Comparison of ENCODE assay signal across 23 mouse cellular contexts in genomic region chr1:144186655-144187396, GRCm38 (mm10). TPM values are rescaled to one million over a fixed set of nuclear protein-coding genes. Genes with fewer than 3 reads are reported as not detected.
A peak's percentile ranks its signal among the peaks of the same experiment; 100 is the strongest.
DNase-seq lines count a peak whose midpoint lies in the region; ATAC-seq and TF ChIP-seq lines count a peak whose summit lies in the region.
"Had no signal": no experiment of that assay in that cellular context is flagged by ENCODE, and none has a peak within 500 bp of the region (broad histone marks: within the 10 kb centered on the region; RNA-seq: fewer than 3 reads in every experiment).

No protein-coding gene starts in this region.

- ATAC-seq in granulocyte monocyte progenitor cell, adult 5-6 weeks (replicated peaks; ENCODE audit: poor library complexity, severe bottlenecking): peak; percentile 30
- ATAC-seq: CD4-positive, CD25-positive, alpha-beta regulatory T cell, adult 4 months; forebrain, embryonic 14.5 days; forebrain, embryonic 16.5 days had no signal

- H3K4me2 ChIP-seq in CH12.LX (ENCODE audit: insufficient read depth, low read depth, poor library complexity, severe bottlenecking): peak overlapping the region; percentile 92
- H3K4me2 ChIP-seq: embryonic facial prominence, embryonic 13.5 days; forebrain, embryonic 12.5 days had no signal

- no peaks in the 10 kb centered on the region for H3K36me3 ChIP-seq in CH12.LX (replicated peaks in 1 of 2; ENCODE audit: control insufficient read depth in 1 of 2, insufficient read depth in 1 of 2, low read length in 1 of 2)
- H3K36me3 ChIP-seq: embryonic facial prominence, embryonic 13.5 days; forebrain, embryonic 10.5 days; forebrain, embryonic 12.5 days had no signal

- TF ChIP-seq POLR2A in CH12.LX (IDR thresholded peaks at IDR 0.05; ENCODE audit: low read depth, low read length): no peak

- peak overlapping the region; percentile 20; the same call in 1 of the 2 replicates for H3K27ac ChIP-seq in layer of hippocampus, adult 2 months
- peak overlapping the region; percentile 52 for H3K27ac ChIP-seq in CH12.LX (ENCODE audit: insufficient read depth, low read depth)
- H3K27ac ChIP-seq: embryonic facial prominence, embryonic 13.5 days; forebrain, embryonic 10.5 days; forebrain, embryonic 12.5 days had no signal

- TF ChIP-seq CTCF in layer of hippocampus, adult 2 months (conservative IDR thresholded peaks at IDR 0.05): no peak
- TF ChIP-seq CTCF in CH12.LX (conservative IDR thresholded peaks at IDR 0.05 in 1 of 2, IDR thresholded peaks at IDR 0.05 in 1 of 2; ENCODE audit: low read depth in 2 of 2, low read length in 2 of 2): no peak

- no peak overlapping the region; the same call in 1 of the 2 replicates for H3K4me3 ChIP-seq in layer of hippocampus, adult 2 months
- no peak overlapping the region for H3K4me3 ChIP-seq in CH12.LX (replicated peaks in 1 of 3; ENCODE audit: low read depth in 2 of 3, low read length in 2 of 3, poor library complexity in 1 of 3)
- H3K4me3 ChIP-seq: embryonic facial prominence, embryonic 13.5 days; forebrain, embryonic 10.5 days; forebrain, embryonic 12.5 days had no signal

- TF ChIP-seq RAD21 in CH12.LX (IDR thresholded peaks at IDR 0.05; ENCODE audit: low read depth, low read length): no peak

- no peak overlapping the region; the same call in 1 of the 2 replicates for H3K9ac ChIP-seq in CH12.LX (ENCODE audit: insufficient read depth, low read depth)
- H3K9ac ChIP-seq: embryonic facial prominence, embryonic 13.5 days; forebrain, embryonic 12.5 days had no signal

- DNase-seq in layer of hippocampus, adult 2 months (ENCODE audit: low spot score in 2 of 2): no peak
- no peak for DNase-seq in layer of hippocampus, adult 9-11 months
- DNase-seq in CH12.LX (ENCODE audit: extremely low read depth): no peak
- no peak for DNase-seq in thymus, adult 18-20 months
- no peak for DNase-seq in adrenal gland, postnatal 36 days
- DNase-seq in cerebellum, adult 11-12 months: no peak
- DNase-seq: adrenal gland, adult 2 months; adrenal gland, postnatal 10 days; adrenal gland, postnatal 25 days; B cell, adult 2 months; cerebellum, adult 11 months; cerebellum, adult 2 months; cerebellum, adult 9-10 months; cerebellum, postnatal 10 days; cerebellum, postnatal 25 days had no signal

- peaks cover 7 to 77% of the 10 kb centered on the region in 2 experiments for H3K4me1 ChIP-seq in CH12.LX (ENCODE audit: control insufficient read depth in 1 of 2, insufficient read depth in 2 of 2)
- H3K4me1 ChIP-seq: forebrain, embryonic 12.5 days had no signal

- no peaks in the 10 kb centered on the region for H3K9me3 ChIP-seq in CH12.LX (replicated peaks; ENCODE audit: low read length)
- H3K9me3 ChIP-seq: embryonic facial prominence, embryonic 13.5 days; forebrain, embryonic 10.5 days; forebrain, embryonic 12.5 days had no signal

- TF ChIP-seq EP300 in CH12.LX (IDR thresholded peaks at IDR 0.05; ENCODE audit: low read length): peak; percentile 52

- in situ Hi-C loops in CH12.LX (cut with MboI; ENCODE audit: low pct_ligation_motif_present, low pct_unique_long_range_greater_than_20kb, low sequenced_read_pairs): loop anchor here (25.0 kb wide), 2 partner anchors 175 to 400 kb away; partner anchors contain the start of genes Rgs2, Trove2 and Uchl5

- H3K27me3 ChIP-seq in CH12.LX (replicated peaks): no peaks in the 10 kb centered on the region
- H3K27me3 ChIP-seq: embryonic facial prominence, embryonic 13.5 days; forebrain, embryonic 12.5 days had no signal

- dilution Hi-C loops in CH12.LX (cut with MboI; ENCODE audit: extremely low pct_ligation_motif_present, extremely low pct_unique_long_range_greater_than_20kb, low sequenced_read_pairs): no loop called here

- H3K79me2 ChIP-seq in CH12.LX (replicated peaks; ENCODE audit: control insufficient read depth, extremely low read depth, insufficient read depth, poor library complexity, severe bottlenecking): no peaks in the 10 kb centered on the region

TF ChIP-seq in CH12.LX, 34 proteins besides CTCF, POLR2A, EP300 and RAD21:
- TF ChIP-seq IRF4 (IDR thresholded peaks at IDR 0.05; ENCODE audit: low read depth, low read length) (0 out of 2 replicates have a peak, but pooled peaks have one; percentile 28), RCOR1 (conservative IDR thresholded peaks at IDR 0.05; ENCODE audit: low read depth, low read length) (no peak), MAX (IDR thresholded peaks at IDR 0.05; ENCODE audit: low read length) (no peak), MAZ (IDR thresholded peaks at IDR 0.05; ENCODE audit: low read depth, low read length) (no peak), USF2 (conservative IDR thresholded peaks at IDR 0.05; ENCODE audit: low read depth, low read length) (no peak), MXI1 (IDR thresholded peaks at IDR 0.05; ENCODE audit: low read depth, low read length) (no peak), CHD2 (IDR thresholded peaks at IDR 0.05; ENCODE audit: low read length) (no peak), CHD1 (IDR thresholded peaks at IDR 0.05; ENCODE audit: low read depth, low read length) (peak; percentile 84; the same call in 1 of the 2 replicates), ELF1 (IDR thresholded peaks at IDR 0.05; ENCODE audit: low read depth, low read length) (no peak), MEF2A (IDR thresholded peaks at IDR 0.05; ENCODE audit: borderline replicate concordance, low read depth, low read length) (0 out of 2 replicates have a peak, but pooled peaks have one; percentile 6), E2F4 (IDR thresholded peaks at IDR 0.05; ENCODE audit: insufficient replicate concordance, low read depth, low read length) (no peak)

RNA-seq across cellular contexts. Expression of gene Rgs13, which starts 9.7 kb away (rescaled TPM):
- 1 to 10 TPM; 1.1 to 1.4 TPM for total RNA-seq in layer of hippocampus, adult 2 months (2021)
- total RNA-seq in CH12.LX (2012; rRNA removed): 149 and 168 TPM in 2 replicates
- 1,247 and 1,500 TPM in 2 replicates for total RNA-seq in CH12.LX (2014; rRNA removed)
- 619 and 698 TPM in 2 replicates for polyA plus RNA-seq in CH12.LX (2012; ENCODE audit: insufficient read length, low read depth)
- not detected in 2 replicates for total RNA-seq in granulocyte monocyte progenitor cell, adult 5-6 weeks (2014; fragmentation: Nextera tagmentation)
- total RNA-seq in granulocyte monocyte progenitor cell, adult 5-6 weeks (2017): not detected in 2 replicates
- not detected for total RNA-seq in adrenal gland, postnatal 36 days (2021)
- total RNA-seq: adrenal gland, adult 2 months; adrenal gland, postnatal 10 days; adrenal gland, postnatal 25 days; MEL had no signal
- polyA plus RNA-seq: adrenal gland, adult 2 months; cerebellum, adult 2 months had no signal

Comparison
In these comparisons a context has a peak if more than half of its experiments do, and no peak if none do; other contexts are left out.
1. RNA of gene Rgs13, which starts 9.7 kb away (total RNA-seq): 149 to 1,500 TPM in CH12.LX; 1.1 to 1.4 TPM in layer of hippocampus, adult 2 months, not detected in adrenal gland, postnatal 36 days and not detected in granulocyte monocyte progenitor cell, adult 5-6 weeks; every median in the first group is over 10 times any median in the second.